Mouse (Mus musculus) MEL (cell line): Measurements from ENCODE around the gene Hba-a1.

ENCODE experiments used
- CTCF ChIP-seq, 3 experiments: IDR thresholded peaks in 2 of 3; conservative IDR thresholded peaks in 1 of 3; 2 replicates each; pipeline ENCODE4 v1.5.1; 2011 to 2012; ENCODE audit warnings: low read length in 3 of 3, low read depth in 2 of 3, mild to moderate bottlenecking in 2 of 3, improper control_type of control experiment in 1 of 3, inconsistent platforms in 1 of 3, mixed read lengths in 1 of 3, moderate library complexity in 1 of 3; ENCODE audit not compliant: control insufficient read depth in 1 of 3, insufficient read depth in 1 of 3, poor library complexity in 1 of 3, severe bottlenecking in 1 of 3
- GATA1 ChIP-seq: IDR thresholded peaks from 2 replicates; pipeline ENCODE4 v1.6.1; 2011; ENCODE audit warnings: low read depth, low read length, improper control_type of control experiment
- HCFC1 ChIP-seq: IDR thresholded peaks from 2 replicates; pipeline ENCODE4 v1.6.1; 2012; ENCODE audit warnings: low read depth, mild to moderate bottlenecking, inconsistent platforms, low read length, improper control_type of control experiment, moderate library complexity
- POLR2A ChIP-seq, 2 experiments: IDR thresholded peaks; 2 replicates each; pipeline ENCODE4 v1.6.1; 2011 to 2012; ENCODE audit warnings: low read length in 2 of 2, mild to moderate bottlenecking in 2 of 2, control low read depth in 1 of 2, improper control_type of control experiment in 1 of 2, low read depth in 1 of 2, moderate library complexity in 1 of 2; ENCODE audit not compliant: control insufficient read depth in 1 of 2, insufficient read depth in 1 of 2, poor library complexity in 1 of 2
- USF1 ChIP-seq: IDR thresholded peaks from 2 replicates; pipeline ENCODE4 v1.6.1; 2014; ENCODE audit warnings: low read depth, mild to moderate bottlenecking, inconsistent platforms, low read length, improper control_type of control experiment, moderate library complexity

DNA sequence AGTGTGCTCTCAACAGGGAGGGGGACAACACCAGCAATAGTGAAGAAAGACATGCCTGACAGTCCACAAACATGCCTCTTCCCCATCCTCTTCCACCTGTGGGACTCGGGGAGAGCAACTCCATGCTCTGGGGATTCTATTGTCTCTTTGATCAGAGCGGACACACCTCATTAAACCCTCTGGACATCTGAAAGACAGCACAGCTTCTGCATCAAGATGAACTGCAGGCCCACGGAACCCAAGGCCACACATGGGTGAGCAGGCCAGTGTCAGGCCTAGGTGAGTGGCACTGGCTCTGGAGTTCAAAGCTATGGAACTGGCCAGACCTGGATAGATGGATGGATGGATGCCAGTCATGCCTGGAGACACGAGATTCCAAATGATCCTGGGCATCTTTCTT is 26.1 kb downstream of the Hba-a1 start:
- TF ChIP-seq POLR2A (IDR thresholded peaks at IDR 0.05; ENCODE audit: control insufficient read depth in 1 of 2, insufficient read depth in 1 of 2, low read depth in 1 of 2, low read length in 2 of 2, poor library complexity in 1 of 2), result no peak
- no peak for TF ChIP-seq USF1
- no peak for TF ChIP-seq CTCF (IDR thresholded peaks at IDR 0.05 in 2 of 3, conservative IDR thresholded peaks at IDR 0.05 in 1 of 3; ENCODE audit: control insufficient read depth in 1 of 3, insufficient read depth in 1 of 3, low read depth in 2 of 3, low read length in 3 of 3, poor library complexity in 1 of 3, severe bottlenecking in 1 of 3)
- TF ChIP-seq HCFC1, result no peak
- no peak for TF ChIP-seq GATA1
